Mouse (Mus musculus): Measurements from ENCODE around the gene Gfap. TPM values are rescaled to one million over a fixed set of nuclear protein-coding genes. Genes with fewer than 3 reads are reported as not detected.
A peak's percentile ranks its signal among the peaks of the same experiment; 100 is the strongest.

Gfap gene
- polyA plus RNA-seq (2016; fragmentation: Nextera tagmentation; extraction: Ambion mirVana) = 0.17 TPM in 1 of 2 replicates, not detected in the other

GRCm38 (mm10) chr11:102900763-102901162, at the start of gene Gfap:
Gene Gfap (minus strand): TSS chr11:102900912.
- peaks cover 35% of the 10 kb centered on the region for H3K27me3 ChIP-seq (ENCODE audit: insufficient read depth, poor library complexity, severe bottlenecking)
- H3K27ac ChIP-seq = no peak within 1 kb of the TSS
- DNase-seq (ENCODE audit: low spot score) = peak; percentile 82
- H3K4me3 ChIP-seq = no peak within 1 kb of the TSS
- peaks cover 10% of the 10 kb centered on the region for H3K36me3 ChIP-seq
- H3K4me1 ChIP-seq (replicated peaks) = peaks cover 25% of the 10 kb centered on the region
- WGBS = 17% methylated on average over 7 of the region's 7 CpGs
- no peaks in the 10 kb centered on the region for H3K9me3 ChIP-seq

DNA sequence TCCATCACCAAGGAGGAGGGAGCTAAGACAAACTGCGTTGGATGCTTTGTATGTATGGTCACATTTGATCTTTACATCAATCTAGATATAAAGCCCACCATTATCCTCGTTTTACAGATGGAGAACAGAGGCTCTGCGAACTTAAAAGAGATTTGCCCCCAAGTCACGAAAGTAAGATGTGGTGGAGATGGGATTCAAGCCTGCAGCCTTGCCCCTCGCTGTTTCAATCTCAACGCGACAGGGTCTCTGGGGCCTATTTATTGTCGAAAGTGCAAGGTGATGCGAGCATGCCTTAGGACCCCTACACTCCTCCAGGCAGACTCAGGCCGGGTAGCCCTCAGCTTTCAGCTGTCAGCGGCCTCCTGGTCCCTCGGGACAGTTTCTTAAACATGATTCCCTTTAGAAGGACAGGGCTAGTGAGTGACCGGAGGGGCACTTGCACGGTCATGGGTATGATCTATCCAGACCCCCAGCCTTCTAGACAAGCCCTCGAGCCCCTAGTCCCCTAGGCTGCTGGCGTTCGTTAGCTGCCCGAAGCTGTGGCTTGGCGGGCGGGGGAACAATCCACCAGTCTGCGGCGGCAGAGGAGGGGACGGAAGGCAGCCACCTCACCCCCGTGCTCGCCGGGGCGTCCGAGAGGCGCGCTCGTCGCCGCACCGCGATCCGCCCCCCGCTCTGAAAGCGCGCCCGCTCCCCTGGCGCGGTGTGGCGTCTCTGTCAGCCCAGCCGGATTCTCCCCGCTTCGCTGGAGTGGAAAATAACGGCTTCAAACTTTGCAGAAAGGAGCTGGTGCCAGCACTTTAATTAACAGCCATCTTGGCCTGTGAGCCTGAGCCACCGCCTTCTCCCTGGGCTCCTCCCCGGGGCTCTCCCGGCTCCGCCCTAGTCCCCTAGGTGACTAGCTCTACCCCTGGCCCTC, 47.6 kb upstream of the Gfap start:
- peak overlapping the region; percentile 60 for H3K4me3 ChIP-seq
- WGBS = under 1% methylated on average over 51 of the region's 51 CpGs
- DNase-seq (ENCODE audit: low spot score) = peak; percentile 51
- H3K36me3 ChIP-seq = no peaks in the 10 kb centered on the region
- H3K27ac ChIP-seq = peak overlapping the region; percentile 85
- H3K4me1 ChIP-seq (replicated peaks) = peaks cover 65% of the 10 kb centered on the region
- no peaks in the 10 kb centered on the region for H3K9me3 ChIP-seq
- H3K27me3 ChIP-seq (ENCODE audit: insufficient read depth, poor library complexity, severe bottlenecking) = peaks cover 92% of the 10 kb centered on the region

DNA sequence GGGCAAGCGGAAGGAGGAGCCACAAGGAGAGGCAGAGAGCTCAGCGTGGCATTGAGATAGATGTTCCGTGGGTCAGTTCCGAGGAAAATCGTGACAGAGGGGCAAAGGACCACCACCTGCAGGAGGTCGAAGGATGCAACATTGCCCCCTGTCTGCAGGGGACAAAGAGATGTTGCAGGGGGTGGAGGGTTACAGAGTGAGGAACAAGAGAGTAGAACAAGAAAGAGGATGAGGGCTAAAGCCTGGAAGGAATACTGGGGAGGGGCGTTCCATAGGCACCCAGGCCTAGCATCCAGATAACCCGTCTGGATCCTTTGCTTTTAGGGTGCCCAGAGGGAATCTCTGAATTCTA, 46.3 kb upstream of the Gfap start:
- peaks cover 52% of the 10 kb centered on the region for H3K4me1 ChIP-seq (replicated peaks)
- peak overlapping the region; percentile 85 for H3K27ac ChIP-seq
- H3K27me3 ChIP-seq (ENCODE audit: insufficient read depth, poor library complexity, severe bottlenecking) = peaks cover 100% of the 10 kb centered on the region
- peak overlapping the region; percentile 53 for H3K4me3 ChIP-seq
- H3K9me3 ChIP-seq = no peaks in the 10 kb centered on the region
- 4% methylated on average over 8 of the region's 8 CpGs for WGBS
- no peak for DNase-seq (ENCODE audit: low spot score)
- no peaks in the 10 kb centered on the region for H3K36me3 ChIP-seq

- H3K36me3 ChIP-seq = no peaks in the 10 kb centered on the region
- H3K9me3 ChIP-seq = no peaks in the 10 kb centered on the region
- DNase-seq (ENCODE audit: low spot score) = peak; percentile 90
- H3K27ac ChIP-seq = peak within 1 kb of the TSS; percentile 85
- under 1% methylated on average over 87 of the region's 87 CpGs for WGBS
- peaks cover 50% of the 10 kb centered on the region for H3K4me1 ChIP-seq (replicated peaks)
- H3K4me3 ChIP-seq = peak within 1 kb of the TSS; percentile 53
- H3K27me3 ChIP-seq (ENCODE audit: insufficient read depth, poor library complexity, severe bottlenecking) = peaks cover 98% of the 10 kb centered on the region
Observed at GRCm38 (mm10) chr11:102946265-102946991, 45.7 kb upstream of the Gfap start, which contains the start of gene C1ql1. Gene C1ql1 (minus strand): TSS chr11:102946688.

DNA sequence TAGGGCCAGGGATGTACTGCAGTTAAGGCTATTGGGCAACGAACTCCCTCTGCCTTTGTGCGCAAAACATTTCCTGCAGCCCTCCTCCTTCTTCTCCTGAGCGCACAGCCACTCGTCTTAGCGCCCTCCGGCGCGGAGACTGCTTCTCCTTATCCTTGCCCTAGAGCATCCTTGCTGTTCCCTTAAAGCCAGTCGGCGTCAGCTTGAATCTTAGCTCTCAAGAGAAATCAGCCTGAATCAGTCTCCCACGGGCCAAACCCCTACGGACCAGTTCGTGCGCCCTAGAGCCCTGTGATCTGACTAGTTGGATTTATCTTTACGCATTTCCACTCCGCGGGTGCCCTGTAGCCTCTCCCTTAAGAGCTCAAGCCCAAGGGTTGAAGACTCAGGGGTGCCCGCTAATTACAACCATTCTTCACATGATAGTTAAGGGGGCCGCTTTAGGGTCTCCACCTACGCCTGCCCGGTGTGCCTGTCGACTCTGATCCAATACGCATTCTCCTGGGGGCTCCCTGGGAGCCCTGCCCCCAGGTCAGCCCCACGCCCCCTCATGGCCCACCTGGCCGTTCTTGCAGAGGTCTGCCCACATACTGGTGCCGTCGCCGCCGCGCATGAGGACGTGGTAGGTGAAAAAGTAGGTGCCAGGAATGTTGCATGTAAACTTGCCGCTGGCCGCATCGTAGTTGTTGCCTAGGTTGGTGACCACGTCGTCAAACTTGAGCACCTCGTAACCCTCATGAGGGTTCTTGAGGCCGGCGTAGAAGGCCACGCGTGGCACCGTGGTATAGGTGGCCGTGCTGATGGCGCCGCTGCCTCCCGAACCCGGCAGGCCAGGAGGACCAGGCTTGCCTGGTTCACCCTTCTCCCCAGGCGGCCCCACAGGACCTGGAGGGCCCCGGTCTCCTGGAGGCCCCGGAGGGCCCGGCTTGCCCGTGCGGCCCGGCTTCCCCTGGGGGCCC, 44.9 kb upstream of the Gfap start:
- peak overlapping the region; percentile 53 for H3K4me3 ChIP-seq
- 2% methylated on average over 54 of the region's 54 CpGs for WGBS
- H3K27ac ChIP-seq = peak overlapping the region; percentile 85
- DNase-seq (ENCODE audit: low spot score) = peak; percentile 34
- H3K9me3 ChIP-seq = no peaks in the 10 kb centered on the region
- peaks cover 50% of the 10 kb centered on the region for H3K4me1 ChIP-seq (replicated peaks)
- no peaks in the 10 kb centered on the region for H3K36me3 ChIP-seq
- peaks cover 98% of the 10 kb centered on the region for H3K27me3 ChIP-seq (ENCODE audit: insufficient read depth, poor library complexity, severe bottlenecking)

GRCm38 (mm10) chr11:102941236-102941635, 40.5 kb upstream of the Gfap start:
- H3K4me1 ChIP-seq (replicated peaks) = peaks cover 52% of the 10 kb centered on the region
- no peaks in the 10 kb centered on the region for H3K36me3 ChIP-seq
- no peaks in the 10 kb centered on the region for H3K9me3 ChIP-seq
- no peak overlapping the region for H3K27ac ChIP-seq
- peaks cover 79% of the 10 kb centered on the region for H3K27me3 ChIP-seq (ENCODE audit: insufficient read depth, poor library complexity, severe bottlenecking)
- DNase-seq (ENCODE audit: low spot score) = no peak
- 63% methylated on average over 6 of the region's 6 CpGs for WGBS
- H3K4me3 ChIP-seq = no peak overlapping the region

DNA sequence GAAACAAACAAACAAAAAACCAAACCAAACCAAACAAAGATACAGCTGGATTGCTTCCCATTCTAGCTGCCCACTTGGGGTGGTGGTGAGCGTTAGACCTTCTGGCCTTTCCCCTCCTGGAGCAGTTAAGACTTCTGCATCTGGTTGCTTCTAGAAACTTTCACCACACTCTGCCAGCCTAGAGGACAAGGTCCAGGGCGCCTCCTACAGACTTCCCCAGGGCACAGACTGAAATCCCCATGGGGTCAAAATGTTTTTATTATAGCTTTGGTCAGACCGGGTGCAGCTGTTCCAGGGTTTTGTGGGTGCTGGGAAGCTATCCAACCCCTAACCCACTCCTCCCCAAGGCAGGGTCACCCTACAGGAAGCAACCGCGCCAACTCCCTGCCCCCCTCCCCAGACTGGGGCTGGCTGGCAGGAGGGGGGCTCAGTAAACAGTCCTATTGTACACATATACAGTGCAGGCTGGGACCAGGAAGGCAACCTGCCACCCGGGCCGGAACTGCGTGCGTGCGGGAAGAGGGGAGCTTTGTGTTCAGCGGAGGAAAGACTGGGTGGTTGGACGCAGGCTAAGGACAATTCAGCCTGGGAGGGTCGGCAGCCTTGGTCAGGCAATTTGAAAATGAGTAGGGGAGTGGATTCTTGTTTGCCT, 38.4 kb upstream of the Gfap start:
- H3K27me3 ChIP-seq (ENCODE audit: insufficient read depth, poor library complexity, severe bottlenecking) = peaks cover 62% of the 10 kb centered on the region

GRCm38 (mm10) chr11:102937529-102938182, 36.9 kb upstream of the Gfap start:
- H3K27me3 ChIP-seq (ENCODE audit: insufficient read depth, poor library complexity, severe bottlenecking) = peaks cover 48% of the 10 kb centered on the region
- H3K4me1 ChIP-seq (replicated peaks) = peaks cover 36% of the 10 kb centered on the region
- H3K27ac ChIP-seq = 0 out of 2 replicates have a peak overlapping the region, but pooled peaks have one; percentile 1
- 68% methylated on average over 3 of the region's 3 CpGs for WGBS
- H3K9me3 ChIP-seq = no peaks in the 10 kb centered on the region
- H3K4me3 ChIP-seq = no peak overlapping the region
- DNase-seq (ENCODE audit: low spot score) = peak; percentile 25
- no peaks in the 10 kb centered on the region for H3K36me3 ChIP-seq

More for the DNA sequence above, 38.4 kb upstream of the Gfap start:
- no peaks in the 10 kb centered on the region for H3K9me3 ChIP-seq
- peak overlapping the region; percentile 59 for H3K27ac ChIP-seq
- peaks cover 36% of the 10 kb centered on the region for H3K4me1 ChIP-seq (replicated peaks)
- no peaks in the 10 kb centered on the region for H3K36me3 ChIP-seq
- no peak for DNase-seq (ENCODE audit: low spot score)
- WGBS = 44% methylated on average over 13 of the region's 13 CpGs
- H3K4me3 ChIP-seq = 0 out of 2 replicates have a peak overlapping the region, but pooled peaks have one; percentile 1

DNA sequence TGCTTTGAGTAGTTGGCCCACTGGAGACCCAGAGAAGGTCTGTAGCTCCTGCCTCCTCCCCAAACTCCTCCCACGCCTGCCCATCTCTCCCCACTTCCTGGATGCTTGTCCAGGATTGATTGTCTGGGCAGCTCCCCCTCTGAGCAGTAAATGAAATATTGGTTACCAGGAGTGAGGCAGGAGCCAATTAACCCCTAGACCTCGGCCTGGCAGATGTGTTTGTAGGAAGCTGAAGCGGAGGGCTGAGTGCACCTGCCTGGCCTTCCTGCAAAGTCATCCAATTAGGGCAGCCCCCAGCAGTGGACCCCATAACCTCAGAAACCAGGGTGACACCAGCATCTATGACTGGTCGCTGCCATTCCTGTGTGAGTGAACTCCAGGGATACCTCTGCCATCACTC, 35.6 kb upstream of the Gfap start:
- H3K9me3 ChIP-seq = no peaks in the 10 kb centered on the region
- H3K27ac ChIP-seq = peak overlapping the region; percentile 1
- H3K27me3 ChIP-seq (ENCODE audit: insufficient read depth, poor library complexity, severe bottlenecking) = peaks cover 36% of the 10 kb centered on the region
- WGBS = 43% methylated on average over 4 of the region's 4 CpGs
- peaks cover 36% of the 10 kb centered on the region for H3K4me1 ChIP-seq (replicated peaks)
- H3K4me3 ChIP-seq = no peak overlapping the region
- peak; percentile 23 for DNase-seq (ENCODE audit: low spot score)
- no peaks in the 10 kb centered on the region for H3K36me3 ChIP-seq

DNA sequence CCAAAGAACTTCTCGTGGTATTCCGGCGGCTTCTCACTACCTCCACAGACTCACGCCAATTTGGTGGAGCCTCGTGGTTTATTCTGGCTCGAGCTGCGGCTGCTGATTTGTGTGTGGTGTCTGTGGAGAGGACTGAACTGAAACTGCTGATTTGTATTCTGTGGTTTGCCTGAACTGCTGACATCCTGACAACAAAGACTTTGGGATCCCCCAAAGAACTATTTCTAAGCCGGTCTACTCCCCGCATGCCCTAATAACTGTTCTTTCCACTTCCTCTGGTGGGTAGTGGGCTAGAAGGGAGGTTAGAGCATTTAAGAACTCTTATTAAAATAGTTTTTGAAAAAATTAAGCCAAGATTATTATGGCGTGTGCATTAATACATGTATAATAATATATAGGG, 30.0 kb upstream of the Gfap start:
- peaks cover 2% of the 10 kb centered on the region; the same call in 1 of the 2 replicates for H3K4me1 ChIP-seq (replicated peaks)
- 92% methylated on average over 10 of the region's 10 CpGs for WGBS
- H3K4me3 ChIP-seq = no peak overlapping the region
- H3K36me3 ChIP-seq = no peaks in the 10 kb centered on the region
- no peak overlapping the region for H3K27ac ChIP-seq
- DNase-seq (ENCODE audit: low spot score) = no peak
- H3K27me3 ChIP-seq (ENCODE audit: insufficient read depth, poor library complexity, severe bottlenecking) = peaks cover 5% of the 10 kb centered on the region; the same call in 1 of the 2 replicates
- no peaks in the 10 kb centered on the region for H3K9me3 ChIP-seq

- 3% methylated on average over 10 of the region's 10 CpGs for WGBS
- Histone ChIP-seq H3K27ac (peak overlapping the region; percentile 95), H3K4me1 (replicated peaks) (peaks cover 45% of the 10 kb centered on the region), H3K36me3 (peaks cover 28% of the 10 kb centered on the region), H3K4me3 (peak overlapping the region; percentile 83), H3K9me3 (no peaks in the 10 kb centered on the region), H3K27me3 (ENCODE audit: insufficient read depth, poor library complexity, severe bottlenecking) (no peaks in the 10 kb centered on the region)
- no peak for DNase-seq (ENCODE audit: low spot score)
Observed at GRCm38 (mm10) chr11:102925351-102925717, 24.6 kb upstream of the Gfap start.
